Mouse (Mus musculus) bone marrow macrophage, adult 2 months (primary cell): ENCODE data around the gene Elmod2.

ENCODE experiments used
- CTCF ChIP-seq: IDR thresholded peaks from 2 replicates; pipeline ENCODE4 v1.5.1; 2012; ENCODE audit warnings: low read depth, mild to moderate bottlenecking, low read length, moderate library complexity
- POLR2A ChIP-seq: IDR thresholded peaks from 2 replicates; pipeline ENCODE4 v1.6.1; 2012; ENCODE audit warnings: mild to moderate bottlenecking, low read depth, low read length, borderline replicate concordance

DNA sequence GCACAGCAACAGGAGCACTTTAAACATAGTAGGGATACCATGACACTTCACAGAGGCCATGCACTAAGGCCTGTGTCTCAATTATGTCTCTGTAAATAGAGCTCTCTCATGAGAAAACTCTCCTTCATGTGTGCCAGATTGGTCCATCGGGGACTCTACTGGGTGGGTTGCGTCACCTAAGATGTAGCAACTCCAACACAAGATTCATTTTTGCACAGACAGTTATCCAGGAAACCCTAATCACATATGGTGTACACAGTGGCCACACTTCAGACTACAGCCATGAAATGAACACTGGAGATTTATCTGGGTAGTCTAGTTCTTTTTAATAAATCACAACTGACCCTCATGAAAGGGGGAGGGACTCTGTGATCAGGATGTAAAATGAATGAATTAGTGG, 19.0 kb upstream of the Elmod2 start:
- no peak for TF ChIP-seq POLR2A
- TF ChIP-seq CTCF, result no peak
